Mouse (Mus musculus): ENCODE results near the gene Tle2. TPM values are rescaled to one million over a fixed set of nuclear protein-coding genes. Genes with fewer than 3 reads are reported as not detected.

Tle2 gene
- polyA plus RNA-seq, 1 experiment from 2014 or later = 49.7 TPM

Other genes starting within 250 kb of the Tle2 start
- 17.8 and 18.3 TPM in 2 replicates for gene Tbxa2r, start 245.8 kb upstream of the Tle2 start, polyA plus RNA-seq (2015; fragmentation: Nextera tagmentation; extraction: Ambion mirVana)
- gene Gipc3, start 231.3 kb upstream of the Tle2 start, polyA plus RNA-seq (2015; fragmentation: Nextera tagmentation; extraction: Ambion mirVana) = 0.07 and 0.10 TPM in 2 replicates
- 91.2 and 92.5 TPM in 2 replicates for gene Hmg20b, start 224.1 kb upstream of the Tle2 start, polyA plus RNA-seq (2015; fragmentation: Nextera tagmentation; extraction: Ambion mirVana)
- 17.6 and 20.4 TPM in 2 replicates for gene Mfsd12, start 217.1 kb upstream of the Tle2 start, polyA plus RNA-seq (2015; fragmentation: Nextera tagmentation; extraction: Ambion mirVana)
- gene 4930404N11Rik, start 208.7 kb upstream of the Tle2 start, polyA plus RNA-seq (2015; fragmentation: Nextera tagmentation; extraction: Ambion mirVana) = 2.0 and 3.0 TPM in 2 replicates
- 110 and 115 TPM in 2 replicates for gene Fzr1, start 196.0 kb upstream of the Tle2 start, polyA plus RNA-seq (2015; fragmentation: Nextera tagmentation; extraction: Ambion mirVana)
- 75.9 and 79.8 TPM in 2 replicates for gene Dohh, start 190.1 kb upstream of the Tle2 start, polyA plus RNA-seq (2015; fragmentation: Nextera tagmentation; extraction: Ambion mirVana)
- 1.6 and 2.7 TPM in 2 replicates for gene Gm48551, start 190.1 kb upstream of the Tle2 start, polyA plus RNA-seq (2015; fragmentation: Nextera tagmentation; extraction: Ambion mirVana)
- 0.45 and 2.3 TPM in 2 replicates for gene Gm48552, start 185.6 kb upstream of the Tle2 start, polyA plus RNA-seq (2015; fragmentation: Nextera tagmentation; extraction: Ambion mirVana)
- 4.4 TPM in 2 replicates for gene Smim24, start 181.5 kb upstream of the Tle2 start, polyA plus RNA-seq (2015; fragmentation: Nextera tagmentation; extraction: Ambion mirVana)
- gene Nfic, start 118.9 kb upstream of the Tle2 start, polyA plus RNA-seq (2015; fragmentation: Nextera tagmentation; extraction: Ambion mirVana) = 86.0 and 87.2 TPM in 2 replicates
- gene Celf5, start 91.9 kb upstream of the Tle2 start, polyA plus RNA-seq (2015; fragmentation: Nextera tagmentation; extraction: Ambion mirVana) = 0.34 and 0.42 TPM in 2 replicates
- 81.8 and 82.8 TPM in 2 replicates for gene Ncln, start 78.2 kb upstream of the Tle2 start, polyA plus RNA-seq (2015; fragmentation: Nextera tagmentation; extraction: Ambion mirVana)
- gene S1pr4, start 74.4 kb upstream of the Tle2 start, polyA plus RNA-seq (2015; fragmentation: Nextera tagmentation; extraction: Ambion mirVana) = 2.5 and 3.6 TPM in 2 replicates
- gene Gna15, start 50.3 kb upstream of the Tle2 start, polyA plus RNA-seq (2015; fragmentation: Nextera tagmentation; extraction: Ambion mirVana) = 1.7 and 1.8 TPM in 2 replicates
- gene Gna11, start 29.4 kb upstream of the Tle2 start, polyA plus RNA-seq (2015; fragmentation: Nextera tagmentation; extraction: Ambion mirVana) = 72.7 and 74.2 TPM in 2 replicates
- 662 and 670 TPM in 2 replicates for gene Aes, start 15.1 kb upstream of the Tle2 start, polyA plus RNA-seq (2015; fragmentation: Nextera tagmentation; extraction: Ambion mirVana)
- 28.1 and 29.3 TPM in 2 replicates for gene Tle6, start 26.5 kb downstream of the Tle2 start, polyA plus RNA-seq (2015; fragmentation: Nextera tagmentation; extraction: Ambion mirVana)
- gene BC025920, start 31.7 kb downstream of the Tle2 start, polyA plus RNA-seq (2015; fragmentation: Nextera tagmentation; extraction: Ambion mirVana) = 0.66 and 0.78 TPM in 2 replicates
- gene Sirt6, start 53.2 kb downstream of the Tle2 start, polyA plus RNA-seq (2015; fragmentation: Nextera tagmentation; extraction: Ambion mirVana) = 41.1 TPM in 2 replicates
- 8.6 and 9.8 TPM in 2 replicates for gene Ankrd24, start 54.0 kb downstream of the Tle2 start, polyA plus RNA-seq (2015; fragmentation: Nextera tagmentation; extraction: Ambion mirVana)
- gene Gm10778, start 74.5 kb downstream of the Tle2 start, polyA plus RNA-seq (2015; fragmentation: Nextera tagmentation; extraction: Ambion mirVana) = 4.3 and 4.7 TPM in 2 replicates
- gene Zfp433, start 130.3 kb downstream of the Tle2 start, polyA plus RNA-seq (2015; fragmentation: Nextera tagmentation; extraction: Ambion mirVana) = 17.7 and 18.0 TPM in 2 replicates
- 10.0 and 11.4 TPM in 2 replicates for gene Gm3055, start 196.6 kb downstream of the Tle2 start, polyA plus RNA-seq (2015; fragmentation: Nextera tagmentation; extraction: Ambion mirVana)
- gene Gm4767, start 237.6 kb downstream of the Tle2 start, polyA plus RNA-seq (2015; fragmentation: Nextera tagmentation; extraction: Ambion mirVana) = 3.5 and 5.2 TPM in 2 replicates